Mouse (Mus musculus): ENCODE results near the gene Ccdc9. TPM values are rescaled to one million over a fixed set of nuclear protein-coding genes. Genes with fewer than 3 reads are reported as not detected.
"Not testable (repeated sequence)": the region's sequence is repeated elsewhere in the genome, so short reads cannot be mapped to it uniquely, and the experiment has no call there.

Gene Ccdc9
- polyA plus RNA-seq, 1 experiment, result 91.1 TPM

- no peak for TF ChIP-seq CTCF (IDR thresholded peaks at IDR 0.05; ENCODE audit: borderline replicate concordance, insufficient read depth, low read depth, low read length)
- TF ChIP-seq POLR2A (IDR thresholded peaks at IDR 0.05; ENCODE audit: borderline replicate concordance, insufficient read depth, low read length), result no peak
Measured at GRCm38 (mm10) chr7:16310521-16311452, 24.2 kb upstream of the Ccdc9 start.

GRCm38 (mm10) chr7:16310020-16310520 is 23.5 kb upstream of the Ccdc9 start:
- TF ChIP-seq POLR2A (IDR thresholded peaks at IDR 0.05; ENCODE audit: borderline replicate concordance, insufficient read depth, low read length) (peak; percentile 47; the same call in 1 of the 2 replicates), CTCF (IDR thresholded peaks at IDR 0.05; ENCODE audit: borderline replicate concordance, insufficient read depth, low read depth, low read length) (peak; percentile 63)
- peaks cover 11% of the 10 kb centered on the region for H3K4me1 ChIP-seq (ENCODE audit: control insufficient read depth, insufficient read depth, low read length)
- H3K27me3 ChIP-seq (ENCODE audit: control insufficient read depth, insufficient read depth, low read length), result no peaks in the 10 kb centered on the region
- DNase-seq, result peak; percentile 87 to 92
- peak overlapping the region; percentile 91 for H3K4me3 ChIP-seq (replicated peaks; ENCODE audit: insufficient read depth, low read depth, low read length)
- peak overlapping the region; percentile 70 for H3K27ac ChIP-seq (ENCODE audit: insufficient read depth, low read length)
- whole genome bisulfite sequencing, result 2% methylated on average over 56 of the region's 56 CpGs

More at GRCm38 (mm10) chr7:16310521-16311452, 24.2 kb upstream of the Ccdc9 start:
- Histone ChIP-seq H3K27ac (ENCODE audit: insufficient read depth, low read length) (peak overlapping the region; percentile 67), H3K27me3 (ENCODE audit: control insufficient read depth, insufficient read depth, low read length) (no peaks in the 10 kb centered on the region), H3K4me3 (replicated peaks; ENCODE audit: insufficient read depth, low read depth, low read length) (peak overlapping the region; percentile 76), H3K4me1 (ENCODE audit: control insufficient read depth, insufficient read depth, low read length) (peaks cover 11% of the 10 kb centered on the region)
- DNase-seq, result peak; percentile 64 to 66
- WGBS, result under 1% methylated on average over 31 of the region's 31 CpGs

- H3K27ac ChIP-seq (ENCODE audit: insufficient read depth, low read length), result peak overlapping the region; percentile 70
- WGBS, result under 1% methylated on average over 61 of the region's 61 CpGs
- no peaks in the 10 kb centered on the region for H3K27me3 ChIP-seq (ENCODE audit: control insufficient read depth, insufficient read depth, low read length)
- peak; percentile 45; the same call in 1 of the 2 replicates for TF ChIP-seq POLR2A (IDR thresholded peaks at IDR 0.05; ENCODE audit: borderline replicate concordance, insufficient read depth, low read length)
- no peak for TF ChIP-seq CTCF (IDR thresholded peaks at IDR 0.05; ENCODE audit: borderline replicate concordance, insufficient read depth, low read depth, low read length)
- peaks cover 11% of the 10 kb centered on the region for H3K4me1 ChIP-seq (ENCODE audit: control insufficient read depth, insufficient read depth, low read length)
- DNase-seq, result peak; percentile 89 to 92
- H3K4me3 ChIP-seq (replicated peaks; ENCODE audit: insufficient read depth, low read depth, low read length), result peak overlapping the region; percentile 91
Measured at GRCm38 (mm10) chr7:16309318-16310019, 22.9 kb upstream of the Ccdc9 start.

- WGBS, result 29% methylated on average over 16 of the region's 16 CpGs
- no peak for DNase-seq
- H3K4me3 ChIP-seq (replicated peaks; ENCODE audit: insufficient read depth, low read depth, low read length), result peak overlapping the region; percentile 91
- no peak for TF ChIP-seq CTCF (IDR thresholded peaks at IDR 0.05; ENCODE audit: borderline replicate concordance, insufficient read depth, low read depth, low read length)
- TF ChIP-seq POLR2A (IDR thresholded peaks at IDR 0.05; ENCODE audit: borderline replicate concordance, insufficient read depth, low read length), result no peak
- no peaks in the 10 kb centered on the region for H3K27me3 ChIP-seq (ENCODE audit: control insufficient read depth, insufficient read depth, low read length)
- H3K4me1 ChIP-seq (ENCODE audit: control insufficient read depth, insufficient read depth, low read length), result peaks cover 11% of the 10 kb centered on the region
- H3K27ac ChIP-seq (ENCODE audit: insufficient read depth, low read length), result peak overlapping the region; percentile 66
Measured at GRCm38 (mm10) chr7:16308555-16309317, 22.1 kb upstream of the Ccdc9 start.

- DNase-seq; H3K27me3 ChIP-seq (ENCODE audit: control insufficient read depth, insufficient read depth, low read length); H3K4me1 ChIP-seq (ENCODE audit: control insufficient read depth, insufficient read depth, low read length): not testable (repeated sequence)
- peak within 1 kb of the TSS; percentile 66 for H3K27ac ChIP-seq (ENCODE audit: insufficient read depth, low read length)
- whole genome bisulfite sequencing, result 75% methylated on average over 1 of the region's 1 CpGs
- H3K4me3 ChIP-seq (replicated peaks; ENCODE audit: insufficient read depth, low read depth, low read length), result peak within 1 kb of the TSS; percentile 91
Measured at GRCm38 (mm10) chr7:16308093-16308492, 21.5 kb upstream of the Ccdc9 start, which contains the start of gene Bbc3. Gene Bbc3 (plus strand): TSS chr7:16308393.

- not testable (repeated sequence) for DNase-seq; H3K27me3 ChIP-seq (ENCODE audit: control insufficient read depth, insufficient read depth, low read length); H3K4me3 ChIP-seq (replicated peaks; ENCODE audit: insufficient read depth, low read depth, low read length); H3K4me1 ChIP-seq (ENCODE audit: control insufficient read depth, insufficient read depth, low read length); H3K27ac ChIP-seq (ENCODE audit: insufficient read depth, low read length)
- 79% methylated on average over 6 of the region's 6 CpGs for WGBS
Measured at GRCm38 (mm10) chr7:16307141-16307540, 20.5 kb upstream of the Ccdc9 start.

GRCm38 (mm10) chr7:16299419-16300035 is 12.9 kb upstream of the Ccdc9 start:
- peak overlapping the region; percentile 91 for H3K27ac ChIP-seq (ENCODE audit: insufficient read depth, low read length)
- peak; percentile 95 to 98 for DNase-seq
- H3K4me3 ChIP-seq (replicated peaks; ENCODE audit: insufficient read depth, low read depth, low read length), result peak overlapping the region; percentile 88
- WGBS, result under 1% methylated on average over 52 of the region's 52 CpGs
- no peaks in the 10 kb centered on the region for H3K27me3 ChIP-seq (ENCODE audit: control insufficient read depth, insufficient read depth, low read length)
- peak; percentile 80; the same call in 1 of the 2 replicates for TF ChIP-seq POLR2A (IDR thresholded peaks at IDR 0.05; ENCODE audit: borderline replicate concordance, insufficient read depth, low read length)
- no peak for TF ChIP-seq CTCF (IDR thresholded peaks at IDR 0.05; ENCODE audit: borderline replicate concordance, insufficient read depth, low read depth, low read length)
- H3K4me1 ChIP-seq (ENCODE audit: control insufficient read depth, insufficient read depth, low read length), result peaks cover 18% of the 10 kb centered on the region
